Mouse (Mus musculus) testis, adult 2 months (tissue): ENCODE data around the gene Dhx30.

Experiments
- CTCF ChIP-seq: fragments of 200-500 bp; IDR thresholded peaks from 2 replicates; pipeline ENCODE4 v1.5.1; 2012; ENCODE audit warnings: low read depth, mild to moderate bottlenecking, inconsistent platforms, low read length, moderate library complexity; ENCODE audit not compliant: control insufficient read depth, insufficient read depth, insufficient replicate concordance
- POLR2A ChIP-seq: fragments of 200-500 bp; IDR thresholded peaks from 2 replicates; pipeline ENCODE4 v1.6.1; 2012; ENCODE audit warnings: low read depth, mild to moderate bottlenecking, inconsistent platforms, low read length, moderate library complexity; ENCODE audit not compliant: control insufficient read depth

DNA sequence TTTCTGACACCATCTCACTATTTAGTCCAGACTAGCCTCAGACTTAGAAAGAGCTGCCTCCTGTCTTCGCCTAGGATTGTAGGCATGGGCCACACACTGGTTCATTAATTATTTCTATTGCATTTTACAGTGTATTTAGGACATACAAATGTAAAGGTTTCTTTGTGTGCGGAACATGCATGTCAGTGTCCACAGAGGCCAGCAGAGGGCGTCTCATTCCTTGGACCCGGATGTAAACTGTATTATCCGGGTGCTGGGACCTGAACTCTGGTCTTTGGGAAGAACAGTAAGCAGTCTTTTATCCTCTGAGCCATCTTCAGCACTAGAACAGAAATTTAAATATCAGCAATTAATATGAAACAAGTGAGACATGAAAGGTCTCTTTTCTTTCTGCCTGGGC, 16.5 kb upstream of the Dhx30 start:
- TF ChIP-seq CTCF (no peak), POLR2A (no peak)
